Mouse (Mus musculus) brown adipose tissue, adult 24 weeks (tissue): Measurements from ENCODE around the gene Reps1. TPM values are rescaled to one million over a fixed set of nuclear protein-coding genes. Genes with fewer than 3 reads are reported as not detected.

ENCODE experiments used
- H3K27ac ChIP-seq: fragments of 200-500 bp; replicated peaks from 2 replicates; pipeline ENCODE4 v1.5.1; 2012; ENCODE audit warnings: low read depth, mild to moderate bottlenecking, low read length
- H3K4me1 ChIP-seq: fragments of 200-500 bp; 2 replicates; pipeline ENCODE4 v1.6.1; 2012; ENCODE audit warnings: low read length, mixed read lengths; ENCODE audit not compliant: control insufficient read depth, insufficient read depth, insufficient read length
- H3K4me3 ChIP-seq: fragments of 200-500 bp; 2 replicates; pipeline ENCODE4 v1.5.1; 2012; ENCODE audit warnings: low read depth, mild to moderate bottlenecking, low read length, moderate library complexity; ENCODE audit not compliant: insufficient read depth
- polyA plus RNA-seq: library from polyadenylated mRNA; stranded (reverse); fragments of >200 nt; gene quantifications from 2 replicates; pipeline ENCODE4 v1.2.4, GENCODE M21; 2012; ENCODE audit not compliant: missing spikeins, insufficient read depth, insufficient read length

Reps1 gene
- polyA plus RNA-seq, 1 experiment: 8.5 TPM

- Histone ChIP-seq H3K27ac (peak overlapping the region; percentile 47), H3K4me1 (peaks cover 4% of the 10 kb centered on the region), H3K4me3 (peak overlapping the region; percentile 100)
These were observed 509 bp upstream of the Reps1 start for GRCm38 (mm10) chr10:18055009-18055695.

GRCm38 (mm10) chr10:18056391-18056745, 707 bp downstream of the Reps1 start:
- Histone ChIP-seq H3K4me3 (peak overlapping the region; percentile 100), H3K4me1 (peaks cover 4% of the 10 kb centered on the region), H3K27ac (no peak overlapping the region)

GRCm38 (mm10) chr10:18058681-18059338, 3.1 kb downstream of the Reps1 start:
- H3K4me3 ChIP-seq: no peak overlapping the region

DNA sequence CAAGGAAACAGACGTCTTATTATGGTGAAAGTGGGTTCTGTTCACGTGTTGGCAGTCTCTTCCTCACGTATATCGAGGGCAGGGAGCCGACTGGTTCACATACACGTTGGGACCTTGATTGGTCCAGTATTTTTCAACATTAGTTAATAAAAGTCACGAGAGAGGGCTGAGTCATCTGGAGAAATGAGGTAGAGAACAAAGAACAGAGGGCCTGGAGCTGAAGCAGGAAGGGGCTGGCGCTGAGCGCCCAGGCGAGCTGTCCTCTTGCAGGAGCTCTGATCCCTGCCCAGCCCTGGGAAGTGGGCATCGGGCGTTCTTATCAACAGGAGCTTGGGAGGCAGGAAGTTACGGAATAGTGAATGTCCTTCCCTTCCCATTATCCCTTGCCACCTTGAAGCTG, 4.1 kb downstream of the Reps1 start:
- H3K4me1 ChIP-seq: peaks cover 7% of the 10 kb centered on the region
- H3K4me3 ChIP-seq: no peak overlapping the region
- no peak overlapping the region for H3K27ac ChIP-seq

More at GRCm38 (mm10) chr10:18058681-18059338, 3.1 kb downstream of the Reps1 start:
- Histone ChIP-seq H3K27ac (no peak overlapping the region), H3K4me1 (peaks cover 7% of the 10 kb centered on the region)

- H3K4me1 ChIP-seq: peaks cover 7% of the 10 kb centered on the region
- no peak overlapping the region for H3K27ac ChIP-seq
- H3K4me3 ChIP-seq: no peak overlapping the region
These were observed 5.1 kb downstream of the Reps1 start for GRCm38 (mm10) chr10:18060778-18061177.

- Histone ChIP-seq H3K4me3 (no peak overlapping the region), H3K27ac (no peak overlapping the region), H3K4me1 (peaks cover 7% of the 10 kb centered on the region)
These were observed 5.9 kb downstream of the Reps1 start for GRCm38 (mm10) chr10:18061533-18061932.

DNA sequence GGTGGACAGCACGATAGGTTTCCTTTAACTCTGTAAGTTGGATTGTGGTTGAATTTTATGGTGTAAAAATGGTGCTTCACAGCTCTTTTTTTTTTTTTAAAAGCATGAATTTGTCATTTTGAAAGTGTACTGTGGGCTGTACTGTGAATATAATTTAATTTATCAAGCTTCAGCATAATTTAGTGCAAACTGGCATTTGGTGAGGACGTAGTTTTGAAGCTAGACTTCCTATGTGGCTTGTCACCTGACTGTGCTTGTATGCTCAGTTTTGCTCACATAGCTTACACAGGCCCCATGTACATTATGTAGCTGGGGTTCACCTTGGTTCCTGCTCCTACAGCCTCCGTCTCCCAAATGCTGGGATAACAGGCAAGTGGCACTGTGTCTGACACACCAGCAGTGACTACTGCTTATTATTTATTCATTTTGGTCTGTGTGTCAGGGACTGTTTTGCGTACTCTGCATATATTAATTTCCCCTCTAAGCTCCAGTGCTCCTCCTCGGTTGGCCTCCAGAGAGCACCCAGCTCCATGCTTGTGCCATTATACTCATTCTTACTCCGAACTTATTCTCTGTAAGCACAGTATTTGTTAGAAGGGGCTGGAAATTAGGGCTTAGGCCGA, 9.1 kb downstream of the Reps1 start:
- H3K27ac ChIP-seq: no peak overlapping the region
- no peak overlapping the region for H3K4me3 ChIP-seq
- peaks cover 8% of the 10 kb centered on the region for H3K4me1 ChIP-seq

DNA sequence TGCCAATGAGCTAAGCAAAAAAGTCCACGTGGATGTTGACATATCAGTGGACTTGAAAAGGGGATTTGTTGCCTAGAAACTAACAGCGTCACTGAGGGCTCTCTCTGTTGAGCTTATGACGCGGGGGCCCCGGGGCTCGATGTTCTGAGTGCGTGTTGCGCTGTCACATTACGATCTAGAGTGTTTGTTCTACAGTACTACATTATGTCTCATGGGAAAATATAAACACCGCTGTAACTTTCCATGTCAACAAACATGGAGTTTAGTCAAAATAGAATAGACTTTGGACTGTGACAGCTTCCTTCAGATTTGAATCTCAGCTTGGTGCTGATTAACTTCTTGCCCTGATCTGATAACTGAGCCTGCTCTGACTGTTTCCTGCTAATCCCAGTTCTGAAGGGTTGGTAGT, 10.4 kb downstream of the Reps1 start:
- H3K4me1 ChIP-seq: peaks cover 12% of the 10 kb centered on the region
- H3K4me3 ChIP-seq: no peak overlapping the region
- no peak overlapping the region for H3K27ac ChIP-seq

GRCm38 (mm10) chr10:18067761-18068446, 12.2 kb downstream of the Reps1 start:
- Histone ChIP-seq H3K4me1 (peaks cover 10% of the 10 kb centered on the region), H3K4me3 (no peak overlapping the region), H3K27ac (no peak overlapping the region)

DNA sequence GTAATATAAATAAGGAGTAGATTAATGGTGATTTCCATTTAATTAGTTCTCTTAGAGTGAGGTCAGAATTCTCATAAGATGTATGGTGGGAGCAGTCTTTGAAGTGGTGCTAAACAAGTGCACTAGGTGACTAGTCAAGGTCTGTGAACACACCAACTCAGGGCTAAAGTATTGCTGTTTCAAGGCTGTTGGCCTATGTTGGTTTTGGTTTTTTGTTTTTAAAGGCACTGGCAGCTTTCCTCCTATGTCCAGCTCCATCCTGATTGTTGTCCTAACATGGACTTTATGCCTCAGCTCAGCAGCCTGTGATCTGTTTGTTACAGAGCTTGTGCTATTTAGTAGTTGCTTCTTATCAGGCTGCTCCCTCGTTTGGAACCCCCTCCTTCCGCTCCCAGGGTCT, 13.2 kb downstream of the Reps1 start:
- H3K4me1 ChIP-seq: peaks cover 9% of the 10 kb centered on the region
- no peak overlapping the region for H3K27ac ChIP-seq
- H3K4me3 ChIP-seq: no peak overlapping the region

DNA sequence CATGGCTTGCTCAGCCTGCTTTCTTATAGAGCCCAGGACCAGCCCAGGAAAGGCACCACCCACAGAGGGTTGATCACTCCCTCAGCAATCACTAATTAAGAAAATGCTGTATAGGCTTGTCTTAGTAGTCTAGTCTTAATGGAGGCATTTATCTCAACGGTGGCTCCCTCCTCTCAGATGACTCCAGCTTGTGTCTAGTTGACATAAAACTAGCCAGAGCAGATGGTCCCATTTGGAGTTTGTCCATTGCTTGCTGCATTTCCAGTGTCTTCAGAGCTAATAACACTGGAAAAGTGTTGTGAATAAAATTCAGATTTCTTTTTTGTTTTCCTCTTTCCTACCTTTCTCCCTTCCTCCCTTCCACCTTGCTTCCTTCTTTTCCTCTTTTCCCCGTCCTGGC, 13.9 kb downstream of the Reps1 start:
- Histone ChIP-seq H3K4me1 (peaks cover 9% of the 10 kb centered on the region), H3K27ac (no peak overlapping the region)

DNA sequence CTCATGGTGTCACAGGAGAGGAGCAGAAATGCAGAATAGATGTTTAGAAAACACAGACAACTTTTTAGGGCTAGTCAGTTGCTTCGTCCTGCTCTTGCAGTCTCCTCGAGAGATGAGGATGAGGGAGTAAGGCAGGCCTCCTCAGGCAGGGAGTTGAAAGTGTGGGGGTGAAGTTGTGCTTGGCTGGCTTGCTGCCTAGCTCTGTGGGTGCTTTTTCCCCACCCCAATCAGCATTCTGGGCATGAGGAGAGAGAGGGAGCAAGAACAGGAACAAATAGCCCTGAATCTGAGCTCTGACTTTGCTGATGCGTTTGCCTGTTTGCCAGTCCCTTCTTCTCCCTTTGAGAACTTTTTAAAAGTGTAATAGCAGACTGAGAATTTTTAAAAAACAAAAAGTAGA, 14.5 kb downstream of the Reps1 start:
- Histone ChIP-seq H3K27ac (no peak overlapping the region), H3K4me1 (peaks cover 11% of the 10 kb centered on the region), H3K4me3 (no peak overlapping the region)

More for the DNA sequence above, 13.9 kb downstream of the Reps1 start:
- H3K4me3 ChIP-seq: no peak overlapping the region

DNA sequence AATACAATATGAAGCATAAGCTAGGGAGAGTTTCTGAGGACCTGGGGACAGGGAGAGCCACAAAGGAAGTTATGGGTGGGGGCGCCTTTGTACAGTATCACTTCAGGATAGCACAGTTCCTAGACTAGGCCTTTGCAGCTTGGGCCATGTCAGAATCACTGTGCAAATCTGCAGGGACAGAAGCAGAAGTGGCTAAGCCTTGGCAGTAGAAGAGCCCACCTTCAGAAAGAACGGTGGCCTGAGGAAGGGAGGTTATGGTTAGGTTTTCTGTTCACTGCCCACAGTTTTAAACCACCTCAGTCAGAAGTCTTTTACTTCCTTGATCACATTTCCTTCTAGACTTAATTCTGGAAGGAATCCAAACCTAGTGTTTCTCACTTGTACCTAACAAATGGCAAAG, 15.0 kb downstream of the Reps1 start:
- H3K4me3 ChIP-seq: no peak overlapping the region
- no peak overlapping the region; the same call in 1 of the 2 replicates for H3K27ac ChIP-seq
- peaks cover 11% of the 10 kb centered on the region for H3K4me1 ChIP-seq

- Histone ChIP-seq H3K27ac (no peak overlapping the region), H3K4me1 (peaks cover 11% of the 10 kb centered on the region), H3K4me3 (no peak overlapping the region)
These were observed 17.2 kb downstream of the Reps1 start for GRCm38 (mm10) chr10:18072871-18073270.

- Histone ChIP-seq H3K4me1 (peaks cover 8% of the 10 kb centered on the region), H3K27ac (no peak overlapping the region), H3K4me3 (no peak overlapping the region)
These were observed 18.9 kb downstream of the Reps1 start for GRCm38 (mm10) chr10:18074383-18075075.
